Mouse (Mus musculus) megakaryocyte progenitor cell, adult 5-6 weeks (primary cell): ENCODE results near the gene Tprgl. TPM values are rescaled to one million over a fixed set of nuclear protein-coding genes. Genes with fewer than 3 reads are reported as not detected.

Experiments used
- ATAC-seq: replicated peaks from 2 replicates; pipeline ENCODE4 v1.8.0; 2016; ENCODE audit warnings: mild to moderate bottlenecking, moderate TSS enrichment, inconsistent platforms; ENCODE audit not compliant: poor library complexity
- total RNA-seq, 2 experiments: library from RNA; stranded (forward) in 1 of 2; stranded (reverse) in 1 of 2; fragments of 157-497, 149-512 nt in 1 of 2; fragments of 200-1000 nt in 1 of 2; gene quantifications; 2 replicates each; pipeline versions ENCODE4 v1.2.3 to v1.2.4; 2015 to 2017

Tprgl gene
- total RNA-seq, 2 experiments from 2014 or later, result 22.9 to 41.9 TPM

- ATAC-seq, result peak; percentile 24
Observed at GRCm38 (mm10) chr4:154163296-154163695, 2.8 kb upstream of the Tprgl start.

DNA sequence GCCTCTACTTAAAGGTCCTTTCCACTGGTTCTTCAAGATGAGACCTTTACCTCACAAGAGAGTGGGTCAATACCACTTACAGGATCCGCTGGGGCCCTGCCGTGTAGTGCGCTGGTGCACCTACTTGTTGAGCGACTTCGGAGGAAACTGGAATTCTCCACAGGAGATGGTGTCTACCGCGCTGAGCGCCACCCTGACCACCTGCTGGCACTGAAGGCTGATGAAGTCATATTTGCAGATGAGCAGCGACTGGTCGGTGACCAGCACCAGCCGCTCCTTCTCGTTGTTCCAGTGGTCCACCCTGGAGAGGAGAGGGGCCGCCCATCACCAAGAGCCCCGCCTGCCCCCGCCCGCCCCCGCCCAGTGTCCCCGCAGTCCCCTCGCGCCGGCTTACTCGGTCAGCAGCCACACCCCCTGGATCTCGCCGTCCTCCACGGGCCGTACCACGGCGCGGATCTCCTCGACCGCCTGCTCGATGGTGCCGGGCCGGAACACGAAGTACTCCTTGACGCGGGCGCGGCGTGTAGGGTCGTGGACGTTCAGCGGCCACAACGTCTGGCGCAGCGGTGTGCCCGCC lies 417 bp downstream of the Tprgl start:
- ATAC-seq, result no peak

- ATAC-seq, result peak; percentile 63
Observed at GRCm38 (mm10) chr4:154159002-154159401, 1.5 kb downstream of the Tprgl start.

DNA sequence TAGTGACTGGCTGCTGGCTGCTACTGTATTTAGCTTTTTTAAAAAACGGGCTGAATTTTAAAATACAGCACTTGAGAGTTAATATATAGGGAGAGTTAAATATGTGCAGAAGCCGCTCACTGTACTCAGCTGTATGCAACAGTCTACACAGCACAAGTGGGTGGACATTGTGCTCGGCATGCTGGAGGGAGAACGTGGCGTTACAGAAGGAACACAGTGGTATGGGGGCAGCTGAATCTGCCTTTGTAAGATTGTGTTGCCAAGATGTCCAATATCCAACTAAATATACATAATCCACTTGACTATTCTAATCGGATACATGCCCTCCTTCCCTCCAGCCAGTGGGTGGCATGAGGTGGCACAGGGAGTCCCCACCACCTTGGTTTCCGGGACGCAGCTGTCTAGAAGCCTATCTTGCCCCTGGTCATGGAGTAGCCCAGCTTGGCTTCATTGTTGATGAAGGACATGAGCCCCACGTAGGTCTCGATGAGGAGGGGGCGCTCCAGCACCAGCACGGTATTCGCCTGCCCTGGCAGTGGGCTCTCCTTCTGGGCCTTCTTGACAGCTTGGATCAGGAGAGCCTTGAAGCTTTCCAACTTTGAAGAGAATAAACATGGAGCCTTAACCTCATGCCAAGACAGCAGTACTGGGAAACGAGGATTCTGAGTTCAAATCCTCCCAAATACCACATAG lies 2.4 kb downstream of the Tprgl start:
- ATAC-seq, result no peak

GRCm38 (mm10) chr4:154156050-154156449 lies 4.4 kb downstream of the Tprgl start:
- ATAC-seq, result no peak

- ATAC-seq, result no peak
Observed at GRCm38 (mm10) chr4:154154104-154154503, 6.4 kb downstream of the Tprgl start.

- no peak for ATAC-seq
Observed at GRCm38 (mm10) chr4:154146342-154146741, 14.1 kb downstream of the Tprgl start.

GRCm38 (mm10) chr4:154144712-154145111 lies 15.8 kb downstream of the Tprgl start:
- ATAC-seq, result no peak

GRCm38 (mm10) chr4:154142211-154143040 lies 18.0 kb downstream of the Tprgl start, which contains the start of gene Wrap73:
Gene Wrap73, plus strand, starts transcription at chr4:154142372.
- peak; percentile 97 for ATAC-seq

GRCm38 (mm10) chr4:154141009-154141867 lies 19.2 kb downstream of the Tprgl start:
- ATAC-seq, result no peak

- ATAC-seq, result no peak
Observed at GRCm38 (mm10) chr4:154140213-154141008, 20.1 kb downstream of the Tprgl start.

GRCm38 (mm10) chr4:154140182-154140212 lies 20.5 kb downstream of the Tprgl start, which contains the start of gene Trp73:
Gene Trp73, minus strand, starts transcription at chr4:154140208.
- ATAC-seq, result no peak

DNA sequence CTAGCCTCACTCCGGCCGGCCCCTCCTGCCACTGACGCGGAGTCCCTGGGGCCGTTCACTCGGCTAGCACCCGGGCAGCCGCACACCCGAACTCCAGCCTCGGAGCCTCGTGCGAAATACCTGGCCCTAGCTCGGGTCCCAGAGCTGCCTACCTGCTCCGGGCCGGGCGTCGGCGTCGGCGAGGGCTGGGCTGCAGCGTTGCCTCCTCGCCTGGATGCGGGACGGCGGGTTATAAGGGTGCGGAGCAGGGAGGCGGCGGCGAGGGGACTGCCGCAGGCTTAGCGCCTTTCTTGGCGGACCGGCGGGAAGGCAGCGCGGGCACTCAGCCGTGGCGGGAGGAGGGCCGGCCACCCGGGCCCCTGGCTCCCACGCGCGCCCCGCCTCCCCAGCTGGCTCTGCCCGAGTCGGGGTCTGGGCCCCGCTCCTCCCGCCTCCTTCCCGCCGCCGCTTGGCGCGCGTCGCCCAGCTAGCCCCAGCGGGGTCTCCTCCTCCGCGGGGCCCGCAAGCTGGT lies 20.7 kb downstream of the Tprgl start:
- 0 out of 2 replicates have a peak, but pooled peaks have one; percentile 4 for ATAC-seq

- no peak for ATAC-seq
Observed at GRCm38 (mm10) chr4:154137139-154137538, 23.3 kb downstream of the Tprgl start.

DNA sequence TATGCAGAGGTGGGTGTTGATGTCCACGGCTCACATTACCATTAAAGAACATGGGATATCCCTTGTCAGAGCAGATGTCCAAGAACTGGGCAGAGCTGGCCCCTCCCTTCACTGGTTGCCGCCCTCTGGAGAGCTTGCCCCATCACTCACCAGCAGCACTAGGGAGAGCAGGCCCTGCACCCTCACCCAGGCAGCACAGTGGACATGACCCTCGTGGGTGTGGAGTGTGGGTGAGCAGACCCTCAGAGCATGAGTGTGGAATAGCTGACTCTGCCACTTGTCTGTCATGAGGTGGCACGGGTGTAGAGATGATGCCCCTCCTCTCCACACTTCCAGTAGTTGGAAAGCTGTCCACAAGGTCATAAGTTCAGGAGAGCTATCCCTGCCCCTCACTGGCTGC lies 25.7 kb downstream of the Tprgl start:
- no peak for ATAC-seq

GRCm38 (mm10) chr4:154131894-154132293 lies 28.6 kb downstream of the Tprgl start:
- ATAC-seq, result no peak

GRCm38 (mm10) chr4:154129950-154130349 lies 30.5 kb downstream of the Tprgl start:
- no peak for ATAC-seq

- no peak for ATAC-seq
Observed at GRCm38 (mm10) chr4:154127273-154127672, 33.2 kb downstream of the Tprgl start.

GRCm38 (mm10) chr4:154125202-154125601 lies 35.3 kb downstream of the Tprgl start:
- ATAC-seq, result no peak

- ATAC-seq, result no peak
Observed at GRCm38 (mm10) chr4:154123553-154123952, 36.9 kb downstream of the Tprgl start.
